Mouse (Mus musculus) left cerebral cortex, postnatal 25 days (tissue): ENCODE measurements around the gene Celf2. TPM values are rescaled to one million over a fixed set of nuclear protein-coding genes. Genes with fewer than 3 reads are reported as not detected.
"Not testable (repeated sequence)": the region's sequence is repeated elsewhere in the genome, so short reads cannot be mapped to it uniquely, and the experiment has no call there.

Experiments
- DNase-seq, 2 experiments: peaks; one replicate each; pipeline ENCODE4 v3.0.0; 2022; ENCODE audit warnings: low spot score in 2 of 2, mixed read lengths in 1 of 2
- intact Hi-C: fragments of 180-260 bp; cut with DNase I; formaldehyde crosslinking; loops from one replicate; pipeline ENCODE4 v1.15.1; 2025
- total RNA-seq, 2 experiments: library from RNA; stranded (reverse); gene quantifications; 2 replicates each; pipeline ENCODE4 v1.2.3; 2021

Celf2 gene
- total RNA-seq: 100 to 1,000 TPM; 424 to 492 TPM

DNA sequence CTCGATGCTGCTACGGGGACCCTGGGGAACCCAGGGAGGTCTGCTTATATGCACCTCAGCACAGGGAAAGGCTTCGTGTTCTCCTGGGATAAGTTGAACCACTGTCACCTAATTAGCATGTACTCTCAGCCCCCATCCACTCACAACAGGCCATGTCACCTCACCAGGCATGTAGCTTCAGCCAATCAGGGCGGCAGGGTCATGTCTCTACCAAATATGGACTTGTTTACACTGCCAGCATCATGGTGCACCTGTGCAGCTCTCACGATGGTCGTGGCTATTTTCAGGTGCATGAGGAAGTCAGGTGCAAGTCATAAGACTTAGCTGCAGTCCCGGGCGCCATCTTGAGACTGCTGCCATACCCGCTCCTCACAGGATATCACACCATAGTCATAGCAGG lies at the start of gene Celf2:
TSS of gene Celf2 (minus strand) at position 101 of the 400 bp plus-strand sequence.
- intact Hi-C loops, DNase-seq: not testable (repeated sequence)

DNA sequence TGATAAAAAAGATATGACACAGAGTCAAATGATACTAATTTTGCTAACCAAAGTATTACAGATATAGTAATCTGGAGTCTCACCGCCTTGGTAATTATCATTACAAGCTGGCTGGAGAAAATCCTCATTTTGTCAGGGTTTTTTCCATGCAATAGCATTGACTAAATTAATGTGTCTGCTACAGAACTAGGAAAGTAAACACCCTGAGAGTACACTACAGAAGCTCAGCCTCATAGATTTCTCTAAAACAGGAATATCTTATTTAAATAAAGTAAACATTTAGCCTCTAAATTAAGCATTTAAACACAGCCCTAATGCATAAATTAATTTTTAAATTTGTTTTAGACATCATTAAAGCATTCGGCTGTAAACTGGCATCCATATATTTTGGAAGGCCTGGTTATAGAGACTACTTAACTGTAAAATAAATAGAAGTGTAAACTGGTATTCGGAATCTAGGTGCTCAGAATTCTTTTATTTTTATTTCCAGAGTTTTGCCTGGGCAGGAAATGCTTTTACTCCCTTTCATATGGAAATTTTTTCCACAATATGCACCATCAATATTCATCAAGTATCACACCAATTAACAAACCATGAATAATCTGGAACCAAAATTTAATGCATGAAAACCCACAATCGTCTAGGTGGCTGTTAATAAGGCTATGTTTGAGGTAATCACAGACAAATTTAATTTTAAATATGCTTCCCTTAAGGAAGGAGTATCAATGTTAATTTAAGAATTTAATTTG lies 46.0 kb upstream of the Celf2 start:
- intact Hi-C loops: no loop called here
- DNase-seq: no peak

DNA sequence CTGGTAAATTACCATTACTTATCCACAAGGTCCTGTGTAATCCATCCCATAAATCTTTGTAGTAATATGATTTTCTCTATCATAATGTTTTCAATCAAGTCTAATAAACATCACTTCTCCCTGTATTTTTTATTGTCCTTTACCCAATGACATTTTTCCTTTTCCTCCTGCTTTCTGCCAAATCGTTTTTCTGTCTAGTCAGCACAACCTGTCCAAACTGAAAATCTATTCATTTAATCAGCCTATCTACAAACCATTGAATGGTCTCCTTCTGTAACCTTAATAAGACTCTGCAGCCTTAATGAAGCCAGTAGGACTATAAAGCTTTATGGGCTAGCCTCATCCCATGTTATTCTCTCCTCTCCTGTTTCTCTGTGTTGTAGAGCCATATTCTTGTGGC lies 45.2 kb upstream of the Celf2 start:
- intact Hi-C loops: loop anchor here (5.0 kb wide), 1 partner anchor 723 kb away; no protein-coding TSS in a partner anchor
- no peak for DNase-seq

DNA sequence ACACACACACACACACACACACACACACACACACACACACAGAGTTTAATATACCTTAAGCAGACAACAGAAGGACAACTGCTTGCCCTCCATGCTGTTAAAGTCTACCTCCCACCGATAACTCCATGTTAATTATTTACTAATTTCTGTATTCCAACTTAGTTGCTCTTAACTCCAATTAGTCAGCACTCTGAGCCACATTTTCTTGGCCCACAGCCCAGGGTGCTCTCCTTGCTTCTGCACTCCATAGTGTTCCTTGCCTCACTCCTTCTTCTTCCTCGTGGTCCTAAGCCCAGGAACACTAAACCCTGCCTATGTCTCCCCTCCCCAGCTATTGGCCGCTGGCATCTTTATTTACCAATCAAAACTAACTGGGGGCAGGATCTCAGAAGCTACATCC lies 43.5 kb upstream of the Celf2 start:
- DNase-seq: no peak
- intact Hi-C loops: loop anchor here (5.0 kb wide), 1 partner anchor 724 kb away; no protein-coding TSS in a partner anchor

DNA sequence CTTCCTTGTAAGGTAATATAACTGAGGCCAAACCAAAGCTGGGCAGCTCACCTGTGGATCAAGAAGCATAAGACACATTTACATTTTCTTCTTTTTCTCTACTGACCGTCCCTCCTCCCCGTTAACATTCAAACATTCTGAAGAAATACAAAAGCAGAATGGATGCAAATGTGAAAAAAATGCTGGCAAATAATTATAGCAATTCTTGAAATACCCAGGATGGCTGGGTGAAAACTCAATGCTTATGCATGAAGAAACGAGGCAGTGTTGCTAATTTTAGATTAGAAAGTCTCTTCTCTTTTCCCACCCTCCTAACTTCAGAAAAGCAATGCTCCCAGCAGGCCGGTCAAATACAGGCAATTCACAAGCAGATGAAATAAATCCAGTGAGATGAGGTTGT lies 39.5 kb upstream of the Celf2 start:
- intact Hi-C loops: no loop called here
- peak in 1 of 2 experiments; percentile 71 for DNase-seq

- DNase-seq: no peak
- intact Hi-C loops: loop anchor here (5.0 to 10.0 kb wide), 3 partner anchors 142 to 490 kb away; no protein-coding TSS in a partner anchor
These were observed 25.3 kb upstream of the Celf2 start for GRCm38 (mm10) chr2:7534615-7535204.

DNA sequence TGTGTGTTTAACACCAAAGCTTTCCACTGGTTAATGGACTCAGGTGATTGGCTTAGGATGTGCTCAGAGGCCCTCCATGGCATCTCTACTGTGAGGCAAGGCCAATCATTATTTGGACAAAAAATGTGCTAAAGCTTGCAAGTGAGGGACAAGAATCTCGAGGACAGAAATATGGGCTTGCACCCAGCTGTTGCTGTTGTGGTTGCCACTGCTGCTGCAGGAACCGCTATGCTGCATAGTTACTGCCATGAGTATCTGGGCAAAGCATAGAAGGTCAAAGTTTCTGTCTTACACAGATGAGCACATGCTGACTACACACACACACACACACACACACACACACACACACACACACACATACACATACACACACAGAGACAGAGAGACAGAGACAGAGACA lies 24.8 kb upstream of the Celf2 start:
- intact Hi-C loops: loop anchor here (5.0 to 10.0 kb wide), 3 partner anchors 142 to 491 kb away; no protein-coding TSS in a partner anchor

DNA sequence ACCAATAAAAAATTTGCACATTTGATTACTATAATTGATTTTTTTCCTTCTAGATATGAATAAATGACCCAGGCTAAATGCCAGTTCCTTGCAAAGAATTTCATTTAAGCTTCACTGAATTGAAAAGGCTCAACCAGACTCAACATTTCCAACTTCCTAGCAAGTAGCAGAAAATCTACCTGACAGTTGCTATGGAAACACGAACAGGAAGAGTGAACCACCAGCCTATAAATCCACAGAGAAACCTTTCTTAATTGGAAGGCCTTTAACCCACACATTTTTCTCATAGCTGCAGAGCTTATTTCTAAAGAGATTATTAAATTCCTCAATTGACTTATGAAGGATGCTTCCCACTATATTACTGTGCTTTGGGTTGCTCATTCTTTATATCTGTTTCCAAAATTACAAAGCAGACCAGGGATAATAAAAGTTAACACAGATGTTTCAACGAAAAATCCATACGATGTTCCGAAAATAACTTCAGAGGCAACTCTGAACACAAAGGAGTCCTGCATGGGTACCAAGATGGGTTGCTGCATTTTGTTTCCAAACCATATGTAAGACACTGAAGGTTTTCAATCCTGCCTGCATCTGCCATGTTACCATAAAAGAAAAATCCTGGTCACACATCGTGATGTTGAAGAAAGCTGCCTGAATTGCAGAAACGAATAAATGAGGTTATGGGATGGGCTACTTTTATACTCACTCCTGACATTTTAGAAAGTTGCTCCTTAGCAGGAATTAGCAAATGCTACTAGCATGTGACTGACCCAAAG lies 22.0 kb upstream of the Celf2 start:
- intact Hi-C loops: loop anchor here (2.0 to 10.0 kb wide), 5 partner anchors 93 to 493 kb away; no protein-coding TSS in a partner anchor
- DNase-seq: peak in 1 of 2 experiments; percentile 77

More for the DNA sequence above, 24.8 kb upstream of the Celf2 start:
- no peak for DNase-seq

GRCm38 (mm10) chr2:7530461-7531184 lies 21.3 kb upstream of the Celf2 start:
- intact Hi-C loops: loop anchor here (2.0 to 10.0 kb wide), 5 partner anchors 92 to 494 kb away; no protein-coding TSS in a partner anchor

GRCm38 (mm10) chr2:7529637-7530036 lies 20.3 kb upstream of the Celf2 start:
- peak; percentile 49 to 90 for DNase-seq

More at GRCm38 (mm10) chr2:7530461-7531184, 21.3 kb upstream of the Celf2 start:
- peak in 1 of 2 experiments; percentile 80 for DNase-seq

DNA sequence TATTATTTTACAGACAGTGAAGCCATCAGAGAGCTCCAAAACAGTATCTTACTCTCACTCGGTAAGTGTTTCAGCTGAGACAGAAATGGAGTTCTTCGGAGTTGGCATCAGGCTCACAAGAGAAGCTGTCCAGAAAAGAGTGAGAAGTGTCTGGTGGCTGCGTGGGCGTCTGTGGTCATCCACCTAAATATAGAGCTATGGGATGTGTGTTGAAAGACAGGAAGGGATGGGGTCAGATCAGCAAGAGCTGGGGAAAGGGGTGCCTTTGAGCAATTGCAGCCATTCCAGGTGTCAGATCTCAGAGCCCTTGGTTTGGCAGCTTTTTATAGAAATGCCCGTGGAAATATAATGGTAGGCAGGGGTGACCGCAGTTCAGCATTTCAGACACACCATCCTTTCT lies 17.3 kb upstream of the Celf2 start:
- intact Hi-C loops: no loop called here

More at GRCm38 (mm10) chr2:7529637-7530036, 20.3 kb upstream of the Celf2 start:
- intact Hi-C loops: loop anchor here (2.0 to 10.0 kb wide), 5 partner anchors 91 to 495 kb away; no protein-coding TSS in a partner anchor

GRCm38 (mm10) chr2:7519473-7519872 lies 10.1 kb upstream of the Celf2 start:
- intact Hi-C loops: no loop called here
- no peak for DNase-seq

More for the DNA sequence above, 17.3 kb upstream of the Celf2 start:
- DNase-seq: peak in 1 of 2 experiments; percentile 31

DNA sequence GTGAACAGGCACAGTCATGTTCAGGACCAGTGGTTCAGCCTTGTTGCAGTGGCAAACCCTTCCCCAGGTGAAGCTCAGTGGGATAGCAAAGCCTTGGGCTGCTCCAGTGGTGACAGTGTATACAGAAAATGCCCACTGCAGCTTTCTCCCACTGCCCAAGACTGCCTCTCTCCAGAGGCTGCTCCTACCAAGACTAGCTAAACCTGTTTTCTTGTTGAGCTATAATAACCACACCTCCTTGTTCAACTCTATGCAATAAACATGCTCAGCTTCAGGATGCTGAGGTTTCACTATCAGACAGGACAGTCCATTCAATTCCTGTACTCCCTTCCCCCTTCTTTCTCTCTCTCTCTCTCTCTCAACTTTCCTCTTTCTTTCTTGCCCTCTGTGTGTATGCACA lies 15.9 kb downstream of the Celf2 start:
- no peak for DNase-seq

GRCm38 (mm10) chr2:7484974-7485373 lies 24.4 kb downstream of the Celf2 start:
- DNase-seq: no peak

More for the DNA sequence above, 15.9 kb downstream of the Celf2 start:
- intact Hi-C loops: no loop called here

DNA sequence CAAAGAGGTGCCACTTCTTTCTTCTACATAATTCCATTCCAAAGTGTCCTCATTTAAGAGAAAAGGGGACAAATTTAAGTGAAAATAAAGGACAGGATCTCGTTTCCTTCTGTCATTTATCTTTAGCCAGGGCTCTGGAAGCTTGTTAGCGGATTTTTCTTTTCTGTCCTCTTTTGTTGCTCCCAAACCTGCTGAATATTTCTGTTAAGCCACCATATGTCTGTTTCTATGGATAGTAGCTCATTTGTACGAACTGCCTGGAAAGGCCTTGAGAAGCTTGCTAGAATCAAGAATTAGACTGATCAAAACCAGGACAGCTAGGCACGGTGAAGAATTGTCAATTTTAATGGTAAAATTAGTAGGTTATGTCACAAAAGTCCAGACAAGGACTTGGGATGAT lies 27.3 kb downstream of the Celf2 start:
- intact Hi-C loops: loop anchor here (5.0 kb wide), 1 partner anchor 85 kb away; no protein-coding TSS in a partner anchor
- DNase-seq: peak in 1 of 2 experiments; percentile 69

More at GRCm38 (mm10) chr2:7484974-7485373, 24.4 kb downstream of the Celf2 start:
- intact Hi-C loops: loop anchor here (5.0 kb wide), 1 partner anchor 88 kb away; no protein-coding TSS in a partner anchor

DNA sequence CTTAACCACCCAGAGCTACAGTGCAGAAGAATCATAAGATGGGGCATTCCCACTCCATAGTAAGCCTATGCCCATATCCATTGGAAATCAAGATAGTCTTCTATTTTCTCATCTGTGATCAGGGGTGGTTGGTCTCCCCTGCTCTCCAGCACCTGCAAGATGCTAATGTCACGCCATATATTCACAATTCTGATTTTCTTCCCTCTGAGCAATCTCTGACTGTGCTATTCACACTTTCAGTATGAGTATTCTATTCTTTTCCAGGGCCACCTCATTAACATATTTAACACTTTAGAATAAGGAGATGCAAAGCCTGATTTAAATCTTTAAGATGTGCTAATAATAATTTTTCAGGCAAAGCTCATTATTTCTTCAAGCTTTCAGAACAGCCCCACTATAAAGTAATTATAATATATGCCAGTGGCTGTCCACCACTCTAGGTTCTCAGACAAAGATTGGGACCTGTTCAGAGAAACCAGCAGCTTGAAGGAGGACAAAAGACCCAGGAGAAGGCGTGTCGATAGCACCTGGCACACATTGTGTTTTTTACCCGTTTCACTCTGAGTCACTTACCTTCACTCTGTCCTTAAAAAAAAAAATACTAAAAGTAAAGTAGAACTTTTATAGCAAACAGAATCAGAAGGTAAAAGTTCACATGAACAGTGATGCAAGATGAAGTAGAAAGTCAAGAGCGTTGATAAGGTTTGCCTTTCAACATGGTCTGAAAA lies 48.9 kb downstream of the Celf2 start:
- intact Hi-C loops: no loop called here
- DNase-seq: no peak

DNA sequence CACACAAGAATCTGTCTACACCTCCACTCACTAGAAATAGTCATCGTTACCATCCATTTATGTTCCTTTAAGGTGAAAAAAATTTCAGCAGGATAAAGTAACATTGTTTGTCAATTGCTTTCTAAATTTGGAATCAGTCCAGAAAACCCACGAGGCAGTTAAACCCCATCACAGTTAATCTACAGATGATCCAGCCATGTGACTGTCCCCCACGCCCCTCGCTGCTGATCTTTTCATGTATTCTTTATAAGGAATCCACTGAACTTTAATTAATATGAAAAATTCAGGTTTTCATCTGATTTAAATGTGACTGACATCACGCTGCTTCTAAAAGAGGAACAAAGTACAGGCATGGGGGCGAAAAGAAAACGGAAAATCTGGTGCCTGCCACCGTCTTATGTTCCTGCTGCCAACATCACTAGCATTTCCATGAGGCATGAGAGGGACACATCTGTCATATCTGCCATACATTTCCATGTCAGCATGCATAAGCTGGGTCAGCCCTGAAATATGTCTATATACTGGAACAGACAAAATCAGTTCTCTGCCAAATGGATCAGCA lies 70.6 kb downstream of the Celf2 start:
- DNase-seq: peak; percentile 57 to 92
- intact Hi-C loops: loop anchor here (2.0 kb wide), 1 partner anchor 92 kb away; no protein-coding TSS in a partner anchor

- peak in 1 of 2 experiments; percentile 56 for DNase-seq
- intact Hi-C loops: no loop called here
These were observed 82.9 kb downstream of the Celf2 start for GRCm38 (mm10) chr2:7426481-7426880.
